Mouse (Mus musculus): Measurements from ENCODE around the gene Gm5741. TPM values are rescaled to one million over a fixed set of nuclear protein-coding genes. Genes with fewer than 3 reads are reported as not detected.

Gene Gm5741
- total and polyA plus RNA-seq, 2 experiments from 2014 or later: 3.0 TPM; not detected in 1

DNA sequence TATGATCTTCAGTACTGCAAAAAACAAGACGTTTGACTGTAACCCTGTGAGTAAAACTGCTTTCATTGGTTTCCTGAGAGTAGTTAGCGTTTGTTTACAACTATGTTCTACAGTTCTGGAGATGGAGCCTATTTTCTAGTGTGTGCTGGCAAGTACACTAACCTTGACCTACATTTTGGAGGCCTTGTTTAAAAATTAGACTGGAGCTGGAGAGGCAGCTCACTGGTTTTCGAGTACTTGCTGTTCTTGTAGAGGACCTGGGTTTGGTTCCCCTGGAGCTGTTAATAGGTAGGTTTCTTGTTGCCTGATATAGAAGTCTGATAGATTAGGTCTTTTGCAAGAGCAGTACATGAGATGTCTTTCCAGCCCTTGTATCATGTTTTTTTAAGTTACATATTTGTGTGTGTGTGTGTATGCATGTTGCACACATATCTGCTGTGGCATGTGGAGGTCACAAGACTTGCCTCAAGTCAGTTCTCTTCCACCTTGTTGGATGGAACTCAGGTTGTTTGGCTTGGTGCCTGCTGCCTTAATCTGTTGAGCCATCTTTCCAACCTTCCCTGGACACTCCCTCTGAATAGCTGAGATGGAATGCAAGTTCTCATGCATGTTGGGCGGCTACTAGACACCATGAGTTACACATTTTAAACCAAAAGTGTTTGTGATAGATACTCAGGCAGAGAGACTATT lies 35.0 kb downstream of the Gm5741 start:
- Histone ChIP-seq H3K4me1 (ENCODE audit: insufficient read depth) (peaks cover 24% of the 10 kb centered on the region), H3K9ac (no peak overlapping the region), H3K4me2 (ENCODE audit: low read depth) (no peak overlapping the region), H3K4me3 (ENCODE audit: low read depth, low read length) (no peak overlapping the region), H3K27me3 (ENCODE audit: insufficient read depth, low read length) (no peaks in the 10 kb centered on the region), H3K36me3 (ENCODE audit: insufficient read depth) (peaks cover 29% of the 10 kb centered on the region), H3K27ac (ENCODE audit: low read depth, low read length) (no peak overlapping the region), H3K9me3 (ENCODE audit: low read length) (no peaks in the 10 kb centered on the region)
- no peak for TF ChIP-seq CTCF (IDR thresholded peaks at IDR 0.05; ENCODE audit: low read depth)
- DNase-seq (no peak), ATAC-seq (no peak)
- WGBS: 87% methylated on average over 4 of the region's 4 CpGs

GRCm38 (mm10) chr8:85029271-85029670 lies 38.5 kb downstream of the Gm5741 start:
- TF ChIP-seq CTCF (IDR thresholded peaks at IDR 0.05; ENCODE audit: low read depth): no peak
- H3K4me2 ChIP-seq (ENCODE audit: low read depth): peak overlapping the region; percentile 81; the same call in 1 of the 2 replicates
- H3K27ac ChIP-seq (ENCODE audit: low read depth, low read length): no peak overlapping the region
- no peaks in the 10 kb centered on the region for H3K27me3 ChIP-seq (ENCODE audit: insufficient read depth, low read length)
- peak overlapping the region; percentile 0; the same call in 1 of the 2 replicates for H3K9ac ChIP-seq
- 96% methylated on average over 14 of the region's 14 CpGs for WGBS
- H3K4me3 ChIP-seq (ENCODE audit: low read depth, low read length): no peak overlapping the region
- peaks cover 27% of the 10 kb centered on the region for H3K4me1 ChIP-seq (ENCODE audit: insufficient read depth)
- ATAC-seq (no peak), DNase-seq (no peak)
- H3K36me3 ChIP-seq (ENCODE audit: insufficient read depth): peaks cover 29% of the 10 kb centered on the region
- H3K9me3 ChIP-seq (ENCODE audit: low read length): no peaks in the 10 kb centered on the region

DNA sequence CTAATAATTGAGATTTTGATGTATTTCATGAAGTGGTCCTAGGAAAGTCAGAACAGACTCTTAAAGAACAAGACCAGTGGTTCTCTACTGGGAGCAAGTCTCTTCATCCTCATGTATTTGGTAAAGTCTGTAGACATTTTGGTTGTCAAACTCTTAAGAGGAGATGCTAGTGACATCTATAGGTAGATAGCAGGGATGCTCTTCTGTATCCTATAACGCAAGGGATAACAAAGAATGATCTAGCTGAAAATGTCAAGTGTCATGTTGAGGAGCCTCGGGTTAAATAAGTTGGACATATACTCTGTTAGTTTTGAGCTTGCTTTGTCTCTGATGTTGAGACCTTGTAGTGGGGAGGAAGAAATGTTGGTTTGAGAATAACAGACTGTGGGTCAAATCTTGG lies 39.9 kb downstream of the Gm5741 start:
- DNase-seq (no peak), ATAC-seq (no peak)
- H3K27me3 ChIP-seq (ENCODE audit: insufficient read depth, low read length): no peaks in the 10 kb centered on the region
- peak; percentile 45 for TF ChIP-seq CTCF (IDR thresholded peaks at IDR 0.05; ENCODE audit: low read depth)
- peaks cover 31% of the 10 kb centered on the region for H3K4me1 ChIP-seq (ENCODE audit: insufficient read depth)
- H3K9ac ChIP-seq: peak overlapping the region; percentile 97
- H3K36me3 ChIP-seq (ENCODE audit: insufficient read depth): peaks cover 32% of the 10 kb centered on the region
- H3K4me3 ChIP-seq (ENCODE audit: low read depth, low read length): peak overlapping the region; percentile 87
- no peaks in the 10 kb centered on the region for H3K9me3 ChIP-seq (ENCODE audit: low read length)
- WGBS: 15% methylated on average over 2 of the region's 2 CpGs
- H3K4me2 ChIP-seq (ENCODE audit: low read depth): peak overlapping the region; percentile 81
- no peak overlapping the region for H3K27ac ChIP-seq (ENCODE audit: low read depth, low read length)

- Histone ChIP-seq H3K36me3 (ENCODE audit: insufficient read depth) (peaks cover 31% of the 10 kb centered on the region), H3K4me3 (ENCODE audit: low read depth, low read length) (peak overlapping the region; percentile 87), H3K9me3 (ENCODE audit: low read length) (no peaks in the 10 kb centered on the region), H3K4me2 (ENCODE audit: low read depth) (peak overlapping the region; percentile 81), H3K9ac (peak overlapping the region; percentile 97), H3K4me1 (ENCODE audit: insufficient read depth) (peaks cover 31% of the 10 kb centered on the region), H3K27me3 (ENCODE audit: insufficient read depth, low read length) (no peaks in the 10 kb centered on the region), H3K27ac (ENCODE audit: low read depth, low read length) (peak overlapping the region; percentile 92)
- no peak for TF ChIP-seq CTCF (IDR thresholded peaks at IDR 0.05; ENCODE audit: low read depth)
- WGBS: 2% methylated on average over 13 of the region's 13 CpGs
- ATAC-seq (no peak), DNase-seq (no peak)
Observed at GRCm38 (mm10) chr8:85027516-85027855, 40.3 kb downstream of the Gm5741 start.

GRCm38 (mm10) chr8:85026670-85027515 lies 40.9 kb downstream of the Gm5741 start, which contains the start of gene Trir:
Gene Trir, plus strand, starts transcription at chr8:85026823.
- TF ChIP-seq CTCF (IDR thresholded peaks at IDR 0.05; ENCODE audit: low read depth): no peak
- H3K4me2 ChIP-seq (ENCODE audit: low read depth): peak within 1 kb of the TSS; percentile 81
- WGBS: 1% methylated on average over 69 of the region's 75 CpGs
- peak within 1 kb of the TSS; percentile 97 for H3K9ac ChIP-seq
- peak within 1 kb of the TSS; percentile 92 for H3K27ac ChIP-seq (ENCODE audit: low read depth, low read length)
- no peaks in the 10 kb centered on the region for H3K27me3 ChIP-seq (ENCODE audit: insufficient read depth, low read length)
- DNase-seq (peak; percentile 96), ATAC-seq (peak; percentile 75)
- peaks cover 32% of the 10 kb centered on the region for H3K36me3 ChIP-seq (ENCODE audit: insufficient read depth)
- H3K4me1 ChIP-seq (ENCODE audit: insufficient read depth): peaks cover 31% of the 10 kb centered on the region
- H3K4me3 ChIP-seq (ENCODE audit: low read depth, low read length): peak within 1 kb of the TSS; percentile 87
- no peaks in the 10 kb centered on the region for H3K9me3 ChIP-seq (ENCODE audit: low read length)

DNA sequence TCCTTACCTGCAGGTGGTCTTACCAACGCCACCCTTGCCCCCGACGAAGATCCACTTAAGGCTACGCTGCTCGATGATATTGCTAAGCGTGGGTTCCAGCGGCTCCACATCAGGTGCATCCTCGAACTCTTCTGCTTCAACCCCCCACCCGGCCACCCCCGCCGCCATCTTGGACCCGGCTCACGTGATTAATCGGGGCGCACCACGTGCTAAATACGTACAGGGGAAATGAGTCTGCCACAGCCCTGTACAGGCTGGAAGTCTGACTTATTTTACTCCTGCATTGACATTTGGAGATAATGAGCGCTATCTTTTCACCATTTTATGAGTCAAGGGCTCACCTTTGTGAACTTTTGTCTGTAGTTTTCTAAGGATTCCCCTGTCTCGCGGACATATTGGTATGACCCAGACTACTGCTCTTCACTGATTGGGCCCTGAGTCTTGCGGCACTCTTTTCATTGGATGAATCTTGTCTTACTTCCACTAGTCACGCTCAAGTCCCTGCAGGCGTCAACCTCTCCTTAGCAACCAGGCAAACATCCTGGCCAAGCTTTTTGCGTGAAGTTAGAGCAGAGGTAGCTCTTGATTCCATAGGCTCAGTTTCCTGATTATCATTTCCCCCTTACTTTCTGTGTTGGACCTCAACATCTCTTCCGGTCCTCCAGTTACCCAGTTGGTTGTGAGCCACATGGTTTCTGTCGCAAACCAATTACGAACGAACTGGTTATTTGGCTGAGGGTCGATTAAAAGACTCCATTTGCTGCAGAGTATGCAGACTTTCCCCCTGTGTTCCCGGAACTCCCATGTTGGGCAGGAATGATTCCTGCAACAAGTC lies 42.5 kb downstream of the Gm5741 start, which contains the start of gene Asna1:
Gene Asna1, minus strand, starts transcription at position 184 of the 835 bp plus-strand sequence.
- peaks cover 31% of the 10 kb centered on the region for H3K36me3 ChIP-seq (ENCODE audit: insufficient read depth)
- H3K4me1 ChIP-seq (ENCODE audit: insufficient read depth): peaks cover 31% of the 10 kb centered on the region
- TF ChIP-seq CTCF (IDR thresholded peaks at IDR 0.05; ENCODE audit: low read depth): no peak
- WGBS: 4% methylated on average over 30 of the region's 30 CpGs
- H3K4me2 ChIP-seq (ENCODE audit: low read depth): peak within 1 kb of the TSS; percentile 81
- no peaks in the 10 kb centered on the region for H3K27me3 ChIP-seq (ENCODE audit: insufficient read depth, low read length)
- peak within 1 kb of the TSS; percentile 92 for H3K27ac ChIP-seq (ENCODE audit: low read depth, low read length)
- H3K9me3 ChIP-seq (ENCODE audit: low read length): no peaks in the 10 kb centered on the region
- H3K4me3 ChIP-seq (ENCODE audit: low read depth, low read length): peak within 1 kb of the TSS; percentile 71
- ATAC-seq (peak; percentile 96), DNase-seq (peak; percentile 97)
- peak within 1 kb of the TSS; percentile 66 for H3K9ac ChIP-seq
